Mouse (Mus musculus) layer of hippocampus, adult 8-10 months (tissue): Measurements from ENCODE around the gene Cst10. TPM values are rescaled to one million over a fixed set of nuclear protein-coding genes. Genes with fewer than 3 reads are reported as not detected.

Experiments used
- DNase-seq, 2 experiments: peaks; one replicate each; pipeline ENCODE4 v3.0.0; 2022; ENCODE audit warnings: low spot score in 2 of 2
- total RNA-seq, 4 experiments: library from RNA; stranded (reverse); gene quantifications; 2 replicates each; pipeline ENCODE4 v1.2.4; 2022

Gene Cst10
- total RNA-seq = not detected

DNA sequence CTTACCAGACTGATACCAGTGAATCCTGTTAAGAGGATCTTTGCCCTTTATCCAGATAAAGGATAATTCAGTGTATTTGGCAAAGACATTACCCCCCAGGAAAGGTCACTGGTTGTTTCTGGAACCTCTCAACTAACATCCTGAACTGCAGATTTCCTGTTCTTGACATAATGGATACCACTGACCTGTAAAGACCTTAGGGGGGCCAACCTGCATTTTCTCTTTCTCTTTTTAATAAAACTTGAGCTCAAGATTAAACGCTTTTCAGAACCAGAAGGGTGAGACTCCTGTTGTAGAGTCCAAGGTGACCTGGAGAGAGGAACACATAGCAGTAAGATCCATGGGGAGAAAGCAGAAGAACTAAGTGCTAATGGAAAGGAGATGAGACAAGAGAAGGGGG, at the start of gene Cst10:
Gene Cst10, plus strand, starts transcription at position 301 of the 400 bp plus-strand sequence.
- no peak for DNase-seq

DNA sequence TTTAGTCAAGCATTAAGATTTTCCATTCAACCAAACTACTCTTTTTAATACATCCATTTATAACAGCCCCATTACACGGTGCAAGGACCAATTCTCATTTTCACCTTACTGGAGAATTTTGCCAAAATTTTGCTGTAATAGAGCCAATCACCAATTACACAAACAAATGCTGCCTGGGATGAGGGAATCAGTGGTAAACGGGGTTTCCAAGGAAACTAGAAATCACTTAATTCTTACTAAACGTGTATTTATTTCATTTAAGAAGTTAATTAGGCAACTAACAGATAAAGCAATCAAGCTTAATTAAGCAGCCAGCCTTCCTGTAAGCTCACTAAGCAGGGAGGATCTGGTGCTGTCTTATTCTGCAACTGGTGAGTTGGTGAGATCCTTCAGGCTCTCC, 11.9 kb upstream of the Cst10 start:
- no peak for DNase-seq

DNA sequence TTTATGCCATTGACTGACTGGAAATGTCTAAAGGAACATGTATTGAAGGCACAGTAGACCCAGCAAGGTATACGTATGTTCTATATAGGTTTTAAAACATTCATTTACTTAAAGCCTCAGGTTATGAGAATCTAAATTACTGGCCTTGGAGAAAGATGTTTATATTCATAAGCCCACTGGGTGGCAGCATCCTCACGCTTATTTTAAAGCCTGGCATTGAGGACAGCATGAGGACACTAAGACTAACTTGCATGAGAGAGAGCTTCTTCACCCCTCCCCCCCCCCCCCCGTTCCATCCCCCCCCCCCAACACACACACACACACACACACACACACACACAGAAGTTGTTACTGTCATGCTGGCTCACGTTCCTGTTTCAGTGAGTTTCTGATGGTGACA, 17.7 kb downstream of the Cst10 start:
- peak in 1 of 2 experiments; percentile 37 for DNase-seq
